Mouse (Mus musculus) midbrain, embryonic 13.5 days (tissue): Measurements from ENCODE around the gene Atp6v0d1. TPM values are rescaled to one million over a fixed set of nuclear protein-coding genes. Genes with fewer than 3 reads are reported as not detected.

Experiments
- ATAC-seq: fragments of 200-750 bp; cut with Nextera tagmentation; 2 replicates; pipeline ENCODE4 v1.8.0; 2017; ENCODE audit warnings: mild to moderate bottlenecking, moderate TSS enrichment, moderate library complexity
- H3K27ac ChIP-seq: fragments of 300-500 bp; sonication (generic); 2 replicates; pipeline ENCODE4 v1.5.1; 2015; ENCODE audit warnings: inconsistent platforms, mild to moderate bottlenecking, moderate library complexity
- H3K27me3 ChIP-seq: fragments of 300-500 bp; sonication (generic); 2 replicates; pipeline ENCODE4 v1.6.1; 2015; ENCODE audit warnings: mild to moderate bottlenecking, inconsistent platforms
- H3K36me3 ChIP-seq: fragments of 300-500 bp; sonication (generic); 2 replicates; pipeline ENCODE4 v1.6.1; 2015; ENCODE audit warnings: mild to moderate bottlenecking, inconsistent platforms
- H3K4me1 ChIP-seq: fragments of 300-500 bp; sonication (generic); replicated peaks from 2 replicates; pipeline ENCODE4 v1.6.1; 2015; ENCODE audit warnings: inconsistent platforms
- H3K4me2 ChIP-seq: fragments of 300-500 bp; sonication (generic); replicated peaks from 2 replicates; pipeline ENCODE4 v1.6.1; 2015; ENCODE audit warnings: moderate library complexity, mild to moderate bottlenecking, inconsistent platforms
- H3K4me3 ChIP-seq: fragments of 300-500 bp; sonication (generic); replicated peaks from 2 replicates; pipeline ENCODE4 v1.5.1; 2015; ENCODE audit warnings: mild to moderate bottlenecking, inconsistent platforms
- H3K9ac ChIP-seq: fragments of 300-500 bp; sonication (generic); replicated peaks from 2 replicates; pipeline ENCODE4 v1.6.1; 2015; ENCODE audit warnings: mild to moderate bottlenecking, inconsistent platforms
- H3K9me3 ChIP-seq: fragments of 300-500 bp; sonication (generic); 2 replicates; pipeline ENCODE4 v1.6.1; 2016; ENCODE audit warnings: mild to moderate bottlenecking, inconsistent platforms
- WGBS: fragments of 180-500 bp; shearing (Covaris S2); methylation state at CpG from one replicate; pipeline ENCODE4 v1.1.7; 2015; 5-methylcytosine and 5-hydroxymethylcytosine counted together
- microRNA counts: library from miRNA; unstranded; fragments of <30 nt; microRNA quantifications from one replicate; lab custom pipeline; 2016
- microRNA-seq: library from miRNA; unstranded; fragments of <30 nt; microRNA quantifications from one replicate; pipeline ENCODE4, GENCODE M21; 2016
- polyA plus RNA-seq: library from polyadenylated mRNA; unstranded; fragments of >200 nt; fragmentation: Nextera tagmentation; extraction: Ambion mirVana; gene quantifications from 2 replicates; pipeline ENCODE4 v1.2.1, GENCODE M21; 2015

Atp6v0d1 gene
- polyA plus RNA-seq, 1 experiment from 2014 or later: 177 TPM

GRCm38 (mm10) chr8:105475742-105476141, 90.1 kb downstream of the Atp6v0d1 start:
- Histone ChIP-seq H3K36me3 (peaks cover 8% of the 10 kb centered on the region; the same call in 1 of the 2 replicates), H3K9ac (0 out of 2 replicates have a peak overlapping the region, but pooled peaks have one; percentile 28), H3K4me2 (no peak overlapping the region), H3K27me3 (peaks cover 14% of the 10 kb centered on the region), H3K4me3 (no peak overlapping the region), H3K4me1 (peaks cover 56% of the 10 kb centered on the region), H3K9me3 (no peaks in the 10 kb centered on the region), H3K27ac (no peak overlapping the region)
- ATAC-seq: no peak
- 89% methylated on average over 8 of the region's 8 CpGs for WGBS

GRCm38 (mm10) chr8:105475254-105475653, 90.6 kb downstream of the Atp6v0d1 start:
- Histone ChIP-seq H3K4me2 (no peak overlapping the region), H3K9me3 (no peaks in the 10 kb centered on the region), H3K4me1 (peaks cover 58% of the 10 kb centered on the region), H3K27me3 (peaks cover 14% of the 10 kb centered on the region), H3K9ac (peak overlapping the region; percentile 46), H3K27ac (no peak overlapping the region), H3K4me3 (no peak overlapping the region), H3K36me3 (peaks cover 8% of the 10 kb centered on the region; the same call in 1 of the 2 replicates)
- 39% methylated on average over 4 of the region's 4 CpGs for WGBS
- ATAC-seq: no peak

GRCm38 (mm10) chr8:105474680-105475079, 91.2 kb downstream of the Atp6v0d1 start:
- H3K27me3 ChIP-seq: peaks cover 14% of the 10 kb centered on the region
- peak overlapping the region; percentile 42; the same call in 1 of the 2 replicates for H3K27ac ChIP-seq
- H3K9ac ChIP-seq: peak overlapping the region; percentile 55
- H3K4me3 ChIP-seq: 0 out of 2 replicates have a peak overlapping the region, but pooled peaks have one; percentile 4
- H3K4me2 ChIP-seq: peak overlapping the region; percentile 19; the same call in 1 of the 2 replicates
- ATAC-seq: no peak
- H3K9me3 ChIP-seq: no peaks in the 10 kb centered on the region
- H3K36me3 ChIP-seq: peaks cover 8% of the 10 kb centered on the region; the same call in 1 of the 2 replicates
- peaks cover 64% of the 10 kb centered on the region for H3K4me1 ChIP-seq
- 52% methylated on average over 5 of the region's 5 CpGs for WGBS

MicroRNAs encoded within 50 kb of the gene (microRNA counts, 519-probe panel; counts per million panel counts)
- 3,127 counts per million, percentile 66 among the panel's probes with 10 or more counts for microRNA mmu-miR-1966 (lab: Ali Mortazavi, UCI)

Small RNA genes within 50 kb of the gene (microRNA-seq; reads per million reads assigned to microRNA genes)
- gene Mir1966: not detected

Other genes starting within 250 kb of the Atp6v0d1 start
- gene Lrrc29, start 239.8 kb downstream of the Atp6v0d1 start, polyA plus RNA-seq: 0.98 and 1.1 TPM in 2 replicates
- 121 TPM in 2 replicates for gene Tmem208, start 239.7 kb downstream of the Atp6v0d1 start, polyA plus RNA-seq
- 0.53 and 0.57 TPM in 2 replicates for gene Fhod1, start 218.1 kb downstream of the Atp6v0d1 start, polyA plus RNA-seq
- gene Slc9a5, start 217.2 kb downstream of the Atp6v0d1 start, polyA plus RNA-seq: 5.4 and 5.6 TPM in 2 replicates
- gene Plekhg4, start 192.8 kb downstream of the Atp6v0d1 start, polyA plus RNA-seq: 0.93 and 1.5 TPM in 2 replicates
- gene Kctd19, start 152.5 kb downstream of the Atp6v0d1 start, polyA plus RNA-seq: not detected in 2 replicates
- 1.5 and 2.4 TPM in 2 replicates for gene Lrrc36, start 152.5 kb downstream of the Atp6v0d1 start, polyA plus RNA-seq
- gene Tppp3, start 94.5 kb downstream of the Atp6v0d1 start, polyA plus RNA-seq: 93.1 and 111 TPM in 2 replicates
- 26.2 and 31.3 TPM in 2 replicates for gene Zdhhc1, start 69.1 kb downstream of the Atp6v0d1 start, polyA plus RNA-seq
- gene Hsd11b2, start 47.3 kb downstream of the Atp6v0d1 start, polyA plus RNA-seq: 11.6 and 16.9 TPM in 2 replicates
- gene Ripor1, start 39.2 kb upstream of the Atp6v0d1 start, polyA plus RNA-seq: 22.6 and 25.9 TPM in 2 replicates
- gene Ctcf, start 70.5 kb upstream of the Atp6v0d1 start, polyA plus RNA-seq: 135 and 136 TPM in 2 replicates
- 0.80 and 1.1 TPM in 2 replicates for gene Agrp, start 71.3 kb upstream of the Atp6v0d1 start, polyA plus RNA-seq
- 11.0 and 12.5 TPM in 2 replicates for gene Carmil2, start 120.2 kb upstream of the Atp6v0d1 start, polyA plus RNA-seq
- 94.7 and 101 TPM in 2 replicates for gene Acd, start 135.1 kb upstream of the Atp6v0d1 start, polyA plus RNA-seq
- gene Pard6a, start 135.1 kb upstream of the Atp6v0d1 start, polyA plus RNA-seq: 42.5 and 43.6 TPM in 2 replicates
- 0.13 and 0.31 TPM in 2 replicates for gene 4933405L10Rik, start 141.6 kb upstream of the Atp6v0d1 start, polyA plus RNA-seq
- 14.4 and 15.9 TPM in 2 replicates for gene Enkd1, start 142.2 kb upstream of the Atp6v0d1 start, polyA plus RNA-seq
- gene Gfod2, start 192.6 kb upstream of the Atp6v0d1 start, polyA plus RNA-seq: 90.0 and 92.7 TPM in 2 replicates